Mouse (Mus musculus) embryonic facial prominence, embryonic 10.5 days (tissue): ENCODE measurements around the gene Tcp1. TPM values are rescaled to one million over a fixed set of nuclear protein-coding genes. Genes with fewer than 3 reads are reported as not detected.
"Not testable (repeated sequence)": the region's sequence is repeated elsewhere in the genome, so short reads cannot be mapped to it uniquely, and the experiment has no call there.

ENCODE experiments used
- DNase-seq: peaks from one replicate; pipeline ENCODE4 v3.0.0-alpha.2; 2017; ENCODE audit warnings: low spot score
- H3K27ac ChIP-seq: fragments of 300-500 bp; sonication (generic); replicated peaks from 2 replicates; pipeline ENCODE4 v1.5.1; 2016; ENCODE audit warnings: mild to moderate bottlenecking
- H3K27me3 ChIP-seq: fragments of 300-500 bp; sonication (generic); replicated peaks from 2 replicates; pipeline ENCODE4 v1.6.1; 2016; ENCODE audit warnings: low read depth, mild to moderate bottlenecking; ENCODE audit not compliant: poor library complexity, severe bottlenecking
- H3K36me3 ChIP-seq: fragments of 300-500 bp; sonication (generic); replicated peaks from 2 replicates; pipeline ENCODE4 v1.6.1; 2016; ENCODE audit warnings: mild to moderate bottlenecking, moderate library complexity
- H3K4me1 ChIP-seq: fragments of 300-500 bp; sonication (generic); 2 replicates; pipeline ENCODE4 v1.6.1; 2016
- H3K4me3 ChIP-seq: fragments of 300-500 bp; sonication (generic); 2 replicates; pipeline ENCODE4 v1.5.1; 2016; ENCODE audit warnings: mild to moderate bottlenecking, moderate library complexity
- H3K9me3 ChIP-seq: fragments of 300-500 bp; sonication (generic); 2 replicates; pipeline ENCODE4 v1.6.1; 2016; ENCODE audit warnings: mild to moderate bottlenecking
- WGBS: fragments of 180-500 bp; shearing (Covaris S2); methylation state at CpG from one replicate; pipeline ENCODE4 v1.1.7; 2016; 5-methylcytosine and 5-hydroxymethylcytosine counted together
- polyA plus RNA-seq: library from polyadenylated mRNA; unstranded; fragments of >200 nt; fragmentation: Nextera tagmentation; extraction: Ambion mirVana; gene quantifications from 2 replicates; pipeline ENCODE4 v1.2.1, GENCODE M21; 2016

The Tcp1 gene
- polyA plus RNA-seq, 1 experiment from 2014 or later: 551 TPM

DNA sequence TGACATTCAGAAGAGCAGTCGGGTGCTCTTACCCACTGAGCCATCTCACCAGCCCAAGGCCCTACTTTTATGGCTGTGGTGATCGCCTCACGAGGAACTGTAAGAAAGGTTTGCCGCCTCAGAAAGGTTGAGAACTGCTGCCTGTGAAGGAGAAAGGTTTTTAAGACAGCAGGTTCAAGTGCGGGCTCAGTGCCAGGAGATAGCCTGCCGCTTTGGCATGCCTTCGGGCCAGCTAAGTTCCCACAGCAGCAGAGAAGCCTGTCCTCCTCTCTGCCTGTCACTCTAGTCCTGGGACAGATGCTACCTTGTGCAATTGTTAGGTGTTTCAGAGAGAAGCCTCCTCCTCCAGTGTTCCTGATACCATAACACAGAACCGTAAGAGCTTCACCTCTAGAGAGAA lies 41.2 kb downstream of the Tcp1 start:
- Histone ChIP-seq H3K4me1 (peaks cover 14% of the 10 kb centered on the region), H3K27ac (no peak overlapping the region), H3K4me3 (no peak overlapping the region), H3K27me3 (no peaks in the 10 kb centered on the region), H3K9me3 (no peaks in the 10 kb centered on the region), H3K36me3 (peaks cover 53% of the 10 kb centered on the region)
- 91% methylated on average over 8 of the region's 8 CpGs for WGBS
- DNase-seq: no peak

DNA sequence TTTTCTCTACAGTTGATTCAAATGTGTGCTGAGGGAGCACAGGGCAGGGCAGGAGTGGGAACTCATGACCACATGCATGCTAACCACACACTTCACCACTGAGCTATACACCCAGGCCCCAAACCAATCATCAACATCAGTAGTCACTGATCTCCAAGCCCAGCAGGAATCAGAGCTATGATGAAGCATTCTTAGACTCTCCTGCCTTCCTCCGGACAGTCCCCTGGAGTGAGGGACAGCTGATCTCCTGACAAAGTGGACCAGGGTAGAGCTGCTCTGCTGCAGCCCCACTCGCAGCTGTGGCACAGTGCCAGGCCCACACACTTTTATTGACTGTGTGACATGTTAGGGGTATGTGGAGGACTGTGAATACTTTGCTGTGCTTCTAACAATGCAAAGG lies 43.9 kb downstream of the Tcp1 start:
- H3K27ac ChIP-seq, DNase-seq, H3K9me3 ChIP-seq, H3K27me3 ChIP-seq: not testable (repeated sequence)
- 83% methylated on average over 2 of the region's 2 CpGs for WGBS
- peak overlapping the region; percentile 48 for H3K4me3 ChIP-seq
- H3K36me3 ChIP-seq: peaks cover 29% of the 10 kb centered on the region
- H3K4me1 ChIP-seq: peaks cover 14% of the 10 kb centered on the region

DNA sequence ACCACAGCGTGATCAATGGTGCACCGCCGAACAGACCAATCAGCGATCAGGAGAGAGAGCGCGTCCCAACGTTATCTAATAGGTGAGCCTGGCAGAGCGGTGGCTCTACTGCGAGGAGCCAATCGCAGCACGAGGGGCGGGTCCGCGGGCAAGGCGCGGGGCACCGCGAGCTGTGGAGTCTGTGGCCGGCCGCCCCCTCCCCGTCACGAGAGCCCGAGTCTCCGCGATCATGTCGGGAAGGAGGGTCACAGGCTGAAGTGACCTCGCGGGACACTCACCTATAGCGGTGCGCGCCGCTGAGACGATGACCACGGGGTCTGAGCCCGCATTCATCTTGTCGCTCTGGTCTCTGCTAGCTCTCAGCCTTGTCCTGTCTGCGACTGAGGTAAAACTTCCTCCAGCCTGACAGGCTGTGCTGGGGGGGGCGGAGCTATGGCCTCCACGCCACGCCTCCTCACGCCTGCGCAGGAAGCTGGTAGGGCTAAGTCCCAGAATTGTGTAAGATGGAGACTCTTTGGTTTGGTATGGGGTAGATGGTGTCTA lies 44.9 kb downstream of the Tcp1 start, which contains the start of gene Acat2:
Acat2 (minus strand) TSS at position 417 of the 543 bp plus-strand sequence.
- no peaks in the 10 kb centered on the region for H3K9me3 ChIP-seq
- under 1% methylated on average over 42 of the region's 42 CpGs for WGBS

DNA sequence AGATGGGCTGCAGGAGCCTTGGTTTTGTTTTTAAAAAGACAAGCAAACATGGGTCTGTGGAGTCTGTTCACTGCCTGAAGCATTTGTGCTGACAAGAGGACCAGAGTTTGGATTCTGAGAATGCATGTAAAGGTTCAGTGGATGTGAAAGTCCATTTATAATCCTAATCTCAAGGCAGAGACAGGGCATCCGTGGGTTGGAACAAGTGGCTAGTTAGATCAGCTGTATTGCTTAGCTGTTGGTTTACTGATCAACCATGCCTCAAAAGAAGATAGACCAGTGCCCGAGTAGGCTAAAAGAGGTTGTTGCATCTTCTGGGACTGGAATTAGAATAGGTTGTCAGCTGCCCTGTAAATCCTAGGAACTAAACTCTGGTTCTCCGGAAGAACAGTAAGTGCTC lies 48.0 kb downstream of the Tcp1 start:
- H3K4me1 ChIP-seq: peaks cover 14% of the 10 kb centered on the region
- 84% methylated on average over 3 of the region's 3 CpGs for WGBS
- no peak for DNase-seq
- no peak overlapping the region for H3K4me3 ChIP-seq
- H3K27me3 ChIP-seq: no peaks in the 10 kb centered on the region
- no peaks in the 10 kb centered on the region for H3K9me3 ChIP-seq
- H3K27ac ChIP-seq: no peak overlapping the region
- H3K36me3 ChIP-seq: peaks cover 38% of the 10 kb centered on the region

More for the DNA sequence above, 44.9 kb downstream of the Tcp1 start, which contains the start of gene Acat2:
- Histone ChIP-seq H3K4me1 (peaks cover 14% of the 10 kb centered on the region), H3K27ac (peak within 1 kb of the TSS; percentile 91), H3K27me3 (no peaks in the 10 kb centered on the region), H3K4me3 (peak within 1 kb of the TSS; percentile 76), H3K36me3 (peaks cover 30% of the 10 kb centered on the region)
- DNase-seq: peak; percentile 93

DNA sequence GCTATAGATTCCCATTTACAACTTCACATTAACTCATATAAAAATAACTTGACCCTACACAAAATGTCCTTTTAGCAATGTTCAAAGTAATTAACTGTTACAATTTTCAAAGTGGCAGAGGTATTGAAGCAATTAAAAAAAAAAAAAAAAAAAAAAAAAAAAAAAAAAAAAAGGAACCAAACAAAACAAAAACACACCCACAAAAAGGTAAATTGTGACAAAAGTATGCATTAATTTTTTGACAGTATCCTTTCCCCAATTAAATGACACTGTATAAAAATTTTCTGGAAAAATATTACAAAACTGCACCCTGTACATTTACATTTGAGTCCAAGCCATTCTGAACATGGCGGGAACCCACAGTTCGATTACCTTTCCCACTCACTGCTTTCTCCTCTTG lies 51.7 kb downstream of the Tcp1 start:
- peaks cover 70% of the 10 kb centered on the region for H3K36me3 ChIP-seq
- 93% methylated on average over 2 of the region's 2 CpGs for WGBS

DNA sequence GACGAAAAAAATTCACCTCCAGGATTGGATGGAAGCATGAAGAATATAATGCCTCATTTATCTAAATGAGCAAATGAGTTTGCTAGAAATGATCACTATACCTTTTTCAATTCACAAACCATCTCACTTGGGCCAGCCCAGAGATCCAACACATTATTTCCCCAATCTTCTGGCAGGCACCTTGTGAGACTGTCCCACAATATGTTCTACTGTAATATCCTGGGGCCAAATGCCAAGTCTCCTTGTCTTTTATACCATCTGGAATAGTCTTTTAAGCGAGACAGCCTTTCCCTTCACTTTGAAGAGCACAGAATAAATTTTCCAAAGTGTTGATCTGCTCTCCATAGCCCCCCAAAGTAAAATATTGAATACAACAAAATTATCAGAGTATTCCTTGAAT lies 58.4 kb downstream of the Tcp1 start:
- Histone ChIP-seq H3K4me1 (no peaks in the 10 kb centered on the region), H3K4me3 (no peak overlapping the region), H3K27ac (no peak overlapping the region), H3K9me3 (no peaks in the 10 kb centered on the region), H3K36me3 (peaks cover 88% of the 10 kb centered on the region), H3K27me3 (no peaks in the 10 kb centered on the region)
- DNase-seq: no peak
- 89% methylated on average over 2 of the region's 2 CpGs for WGBS

More for the DNA sequence above, 51.7 kb downstream of the Tcp1 start:
- no peak overlapping the region for H3K4me3 ChIP-seq
- no peak for DNase-seq
- no peaks in the 10 kb centered on the region for H3K27me3 ChIP-seq
- H3K9me3 ChIP-seq: no peaks in the 10 kb centered on the region
- H3K27ac ChIP-seq: no peak overlapping the region
- no peaks in the 10 kb centered on the region for H3K4me1 ChIP-seq

Other genes starting within 250 kb of the Tcp1 start
- gene Slc22a1, start 239.9 kb upstream of the Tcp1 start, polyA plus RNA-seq: not detected in 2 replicates
- 25.9 and 27.2 TPM in 2 replicates for gene Igf2r, start 146.0 kb upstream of the Tcp1 start, polyA plus RNA-seq
- 0.44 and 0.72 TPM in 2 replicates for gene Mas1, start 47.6 kb upstream of the Tcp1 start, polyA plus RNA-seq
- not detected in 2 replicates for gene Mrgprh, start 39.7 kb upstream of the Tcp1 start, polyA plus RNA-seq
- gene Pnldc1, start 5.5 kb upstream of the Tcp1 start, polyA plus RNA-seq: 2.4 and 3.4 TPM in 2 replicates
- gene Mrpl18, start 644 bp downstream of the Tcp1 start, polyA plus RNA-seq: 198 and 200 TPM in 2 replicates
- gene Acat3, start 24.9 kb downstream of the Tcp1 start, polyA plus RNA-seq: 0.98 and 1.3 TPM in 2 replicates
- gene Acat2, start 45.0 kb downstream of the Tcp1 start, polyA plus RNA-seq: 348 and 367 TPM in 2 replicates
- gene Wtap, start 78.5 kb downstream of the Tcp1 start, polyA plus RNA-seq: 148 and 153 TPM in 2 replicates
- gene Sod2, start 91.1 kb downstream of the Tcp1 start, polyA plus RNA-seq: 95.4 and 101 TPM in 2 replicates
- gene Gpr31b, start 136.6 kb downstream of the Tcp1 start, polyA plus RNA-seq: not detected in 2 replicates
- not detected in 2 replicates for gene Tcp10b, start 145.4 kb downstream of the Tcp1 start, polyA plus RNA-seq
- not detected in 2 replicates for gene Unc93a, start 216.1 kb downstream of the Tcp1 start, polyA plus RNA-seq